Mouse (Mus musculus): Measurements from ENCODE around the gene Fam181a.

GRCm38 (mm10) chr12:103346945-103347344, 36.2 kb downstream of the Fam181a start:
- TF ChIP-seq EP300 (IDR thresholded peaks at IDR 0.05; ENCODE audit: low read depth) (no peak), CTCF (IDR thresholded peaks at IDR 0.05; ENCODE audit: low read depth) (no peak)
